Mouse (Mus musculus) gastrocnemius, postnatal 14 days (tissue): ENCODE measurements at regions not wholly inside any gene's neighbourhood (a gene's known extent, or its start where the extent isn't known, plus 50 kb on each side); places are given as distances from the start of the nearest gene placed in this dataset.

Source experiments
- DNase-seq: peaks from one replicate; pipeline ENCODE4 v3.0.0; 2021; ENCODE audit warnings: mixed read lengths
- intact Hi-C: fragments of 180-260 bp; cut with DNase I; formaldehyde crosslinking; loops from one replicate; pipeline ENCODE4 v1.15.1; 2025; ENCODE audit warnings: low total_unique reads

DNA sequence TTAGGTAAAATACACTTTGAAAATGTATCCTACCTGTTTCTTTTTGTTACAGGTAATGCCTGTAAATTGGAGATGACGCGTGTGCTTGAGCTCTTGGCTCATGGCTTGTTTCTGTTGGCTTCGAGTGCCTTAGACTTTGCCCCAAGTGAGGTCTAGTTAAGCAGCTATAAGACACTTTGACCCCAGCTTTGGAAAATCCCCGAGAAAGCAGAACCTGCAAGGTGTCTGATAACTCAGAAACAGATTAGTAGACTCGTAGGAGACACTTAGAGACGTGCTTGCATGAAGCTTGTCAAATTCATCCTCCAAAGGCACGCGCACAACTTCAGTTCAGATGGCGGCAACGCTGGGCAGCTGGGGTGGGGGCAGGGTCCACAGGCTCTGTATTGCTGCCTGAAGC lies 153.8 kb downstream of the Pmp22 start:
- DNase-seq = no peak
- intact Hi-C loops = no loop called here

DNA sequence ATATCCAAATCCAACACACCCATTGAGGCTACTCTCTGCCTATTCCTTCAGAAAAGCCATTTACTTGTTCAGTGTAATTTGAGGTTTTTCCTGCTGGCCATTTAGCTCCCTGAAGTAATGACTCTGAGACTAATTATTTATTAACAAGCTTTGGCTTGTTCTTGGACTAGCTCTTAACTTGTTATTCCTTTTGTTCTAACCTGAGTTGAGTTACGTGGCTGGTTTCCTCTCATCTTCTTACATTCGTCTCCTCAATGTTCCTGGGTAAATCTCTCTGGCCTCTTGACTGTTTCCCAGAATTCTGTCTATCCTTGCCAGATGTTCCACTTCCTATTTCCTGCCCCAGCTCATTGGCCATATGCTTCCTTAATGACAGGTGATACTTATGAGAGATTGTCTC lies 157.2 kb downstream of the Pmp22 start:
- intact Hi-C loops = no loop called here
- DNase-seq = no peak

DNA sequence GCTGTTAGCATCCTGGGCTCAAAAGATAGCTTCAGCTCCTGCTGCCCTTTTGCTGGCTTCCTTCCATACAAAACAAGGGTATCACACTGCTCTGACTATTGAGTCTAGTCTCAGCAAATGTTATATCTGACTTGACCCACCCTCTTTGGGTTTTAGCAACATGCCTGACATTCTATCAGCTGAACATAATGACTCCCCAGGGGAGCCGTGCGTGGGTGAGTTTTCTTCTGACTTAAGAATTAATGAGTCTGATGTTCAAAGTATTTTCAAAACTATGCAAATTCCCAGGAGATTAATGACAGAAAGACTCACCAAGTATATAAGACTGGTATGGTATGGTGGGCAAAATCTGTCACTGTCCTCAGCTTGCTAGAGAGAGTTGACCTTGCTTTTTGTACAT lies 159.0 kb downstream of the Pmp22 start:
- DNase-seq = no peak
- intact Hi-C loops = no loop called here

DNA sequence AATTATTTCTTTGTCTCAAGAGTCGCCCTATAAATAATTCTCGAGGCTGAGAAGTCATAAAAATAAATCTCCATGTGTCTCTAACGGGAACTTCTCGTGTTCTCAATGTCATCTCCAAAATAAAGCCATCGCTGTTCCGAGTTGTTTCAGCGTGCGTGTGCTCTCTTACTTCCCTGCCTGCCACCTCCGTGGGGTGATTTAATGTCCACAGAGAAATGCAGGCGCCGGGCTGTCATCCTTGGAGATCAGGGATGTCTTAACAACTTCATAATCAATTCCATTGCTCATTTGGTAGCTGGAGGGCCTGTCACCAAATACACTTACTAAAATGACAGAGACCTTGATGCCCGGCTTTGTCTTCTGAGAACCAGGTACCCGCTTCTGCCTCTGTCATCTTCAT lies 161.8 kb downstream of the Pmp22 start:
- intact Hi-C loops = no loop called here
- no peak for DNase-seq

DNA sequence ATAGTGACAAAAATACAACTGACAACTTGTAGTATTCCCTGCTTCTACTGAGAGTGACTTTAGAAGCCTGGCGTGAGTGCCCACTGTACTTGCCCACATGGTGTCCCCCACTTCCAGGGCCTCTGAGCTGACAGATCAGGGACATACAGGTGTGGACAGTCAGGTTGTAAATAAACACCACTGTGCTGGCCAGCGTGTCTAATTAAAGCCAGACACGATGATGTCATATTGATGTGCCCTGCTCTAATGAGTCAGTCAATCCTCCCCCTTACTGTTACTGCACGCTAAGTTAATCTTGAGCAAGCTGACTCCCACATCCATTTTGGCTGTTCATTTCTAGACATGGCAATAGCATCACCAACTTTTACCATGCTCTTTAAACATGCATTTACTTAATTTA lies 164.7 kb downstream of the Pmp22 start:
- intact Hi-C loops = no loop called here
- DNase-seq = no peak

DNA sequence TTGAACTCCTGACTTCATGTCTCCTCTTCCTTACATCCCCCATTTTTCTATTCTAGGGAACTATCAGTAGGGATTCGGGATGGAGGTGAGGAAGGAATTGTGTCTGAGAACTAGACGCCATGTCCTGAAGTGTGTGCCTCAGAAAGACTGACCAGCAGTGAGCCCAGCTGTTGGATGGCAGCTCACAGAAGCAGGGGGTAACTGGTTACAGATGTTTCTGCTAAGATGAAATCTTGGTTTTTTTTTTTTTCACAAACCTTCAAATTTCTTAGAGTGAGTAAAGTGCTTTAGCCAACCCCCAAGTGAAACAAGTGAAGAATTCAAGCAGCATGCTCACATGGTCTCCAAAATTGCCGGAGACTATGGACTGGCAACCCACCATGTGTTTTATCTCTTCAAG lies 165.7 kb downstream of the Pmp22 start:
- DNase-seq = no peak
- intact Hi-C loops = no loop called here

DNA sequence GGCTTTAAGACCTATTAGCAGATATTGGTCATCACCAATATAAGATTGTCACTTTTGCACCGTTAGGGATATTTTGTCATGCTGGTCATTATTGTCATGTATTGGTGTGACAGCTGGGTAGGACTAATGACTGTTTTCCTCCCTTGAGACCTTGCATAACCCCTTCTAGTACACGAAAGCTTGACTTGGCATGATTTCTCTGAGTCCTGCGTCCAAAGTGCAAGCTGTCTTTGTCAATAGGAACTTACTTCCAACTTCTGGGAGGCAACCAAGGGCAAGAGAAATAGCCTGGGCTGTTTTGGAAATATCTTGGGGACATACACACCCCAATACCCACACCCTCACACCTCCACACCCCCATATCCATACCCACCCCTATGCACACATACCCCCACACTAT lies 167.7 kb downstream of the Pmp22 start:
- no peak for DNase-seq
- intact Hi-C loops = no loop called here

DNA sequence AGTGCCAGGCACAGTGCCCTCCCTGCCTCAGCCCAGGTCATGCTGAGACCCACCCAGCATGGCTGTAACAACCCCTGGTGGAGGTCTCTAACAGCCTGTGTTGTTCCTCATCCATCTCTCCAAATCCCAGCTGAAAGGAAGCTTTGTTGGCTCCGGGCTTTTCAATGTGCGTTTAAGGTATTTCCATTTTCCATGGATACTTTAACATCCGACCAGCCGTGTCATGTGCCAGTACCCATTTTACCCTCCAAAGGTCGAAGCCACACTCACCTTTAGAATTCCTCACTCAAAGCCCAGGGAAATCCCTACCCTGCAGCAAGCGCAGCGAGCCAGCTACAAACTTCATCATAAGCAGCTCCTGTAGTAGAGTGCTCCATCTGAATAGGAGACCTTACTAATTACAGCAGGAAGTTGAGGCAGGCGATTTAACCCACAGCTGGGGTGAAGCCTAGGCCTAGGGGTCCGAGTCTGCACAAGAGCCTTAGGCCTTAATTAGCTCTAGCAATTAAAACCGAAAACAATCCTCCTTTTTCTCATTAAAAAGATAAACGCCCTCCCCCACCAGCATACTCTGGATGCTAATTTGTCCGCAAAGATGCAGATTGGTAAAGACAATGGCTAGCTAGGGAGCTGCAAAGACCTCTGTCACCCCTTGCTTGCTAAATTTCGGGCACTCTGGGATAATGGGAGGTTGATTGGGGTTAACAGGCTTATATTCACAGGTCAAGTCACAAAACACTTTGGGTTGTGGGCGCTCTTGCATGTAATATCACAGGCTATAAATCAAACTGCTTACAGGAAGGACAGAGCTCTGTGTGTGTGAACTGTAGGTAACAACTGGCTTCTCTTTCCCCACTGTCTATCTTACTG lies 171.2 kb downstream of the Pmp22 start:
- DNase-seq = no peak
- intact Hi-C loops = no loop called here

DNA sequence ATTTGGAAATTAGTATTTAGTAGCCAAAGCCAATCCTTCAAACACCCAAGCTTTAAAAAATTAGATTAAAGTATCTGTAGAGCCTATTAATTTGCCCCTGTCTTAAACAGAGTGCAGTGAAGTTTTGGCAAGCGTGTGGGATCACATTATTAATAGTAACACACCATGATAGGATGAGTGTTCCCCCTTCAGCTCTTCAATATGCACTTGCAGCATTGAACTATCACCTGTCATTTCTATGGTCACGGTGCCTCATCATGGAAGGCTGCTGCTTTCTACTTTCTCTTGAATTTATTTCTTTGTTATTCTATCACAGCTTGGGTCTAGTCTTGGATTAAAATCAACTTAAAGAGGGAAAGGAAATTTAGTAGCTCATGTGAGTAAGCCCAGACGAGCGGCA lies 196.4 kb downstream of the Pmp22 start:
- DNase-seq = no peak
- intact Hi-C loops = no loop called here

DNA sequence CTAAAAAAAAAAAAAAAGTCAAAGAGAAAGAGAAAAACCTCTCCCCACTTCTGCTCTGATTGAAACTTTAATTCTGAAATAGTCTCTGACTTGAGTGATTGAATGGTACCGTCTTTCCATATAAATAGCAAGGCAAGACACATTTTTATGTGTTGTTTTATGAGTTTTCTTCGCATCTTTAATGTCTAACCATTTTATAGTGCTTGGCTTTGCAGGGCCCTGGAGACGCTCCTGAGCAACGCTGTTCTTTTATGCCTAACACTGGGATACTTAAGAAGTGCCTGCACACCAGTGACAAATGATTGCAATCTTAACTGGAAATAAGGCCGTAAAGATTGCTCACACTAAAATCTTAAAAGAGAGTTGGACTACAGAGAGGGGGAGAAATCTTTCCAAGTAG lies 198.1 kb downstream of the Pmp22 start:
- DNase-seq = no peak
- intact Hi-C loops = no loop called here

DNA sequence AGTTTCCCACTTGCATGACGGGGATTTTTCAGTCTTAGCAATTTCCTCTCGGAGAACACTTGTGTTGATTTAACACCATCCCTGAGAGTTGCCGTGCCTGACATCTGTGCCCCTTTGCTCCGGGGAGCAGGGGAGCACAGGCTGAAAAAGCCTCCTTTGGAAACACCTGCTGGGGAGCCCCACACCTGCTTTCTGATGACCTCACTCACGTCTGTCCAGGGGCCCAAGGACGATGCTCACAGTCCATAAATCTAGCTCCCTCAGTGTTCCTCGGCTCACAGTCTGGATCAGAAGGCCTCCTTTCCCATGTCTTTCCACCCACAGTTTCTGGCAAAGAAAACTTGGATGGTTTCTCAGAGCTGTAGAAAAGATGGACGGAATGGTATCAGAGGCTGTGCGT lies 208.7 kb downstream of the Pmp22 start:
- intact Hi-C loops = no loop called here

DNA sequence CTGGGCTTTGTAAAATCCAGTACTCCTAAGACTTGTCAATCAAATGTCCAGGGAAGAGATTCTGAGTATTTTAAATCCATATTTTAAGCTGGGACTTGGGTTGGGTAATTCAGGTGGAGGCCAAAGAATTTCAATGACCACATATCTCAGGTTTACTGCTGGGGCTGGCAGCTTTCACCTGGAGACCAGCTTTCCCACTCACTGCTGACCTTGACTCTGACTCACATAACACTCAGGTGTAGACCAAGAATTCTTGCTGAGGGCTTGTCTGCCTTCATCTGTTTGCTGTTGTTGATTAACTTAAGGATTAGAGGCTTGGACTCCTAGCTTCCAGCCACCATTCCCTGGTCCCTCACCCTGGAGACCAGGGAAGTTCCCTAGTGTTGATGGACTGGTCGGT lies 209.5 kb downstream of the Pmp22 start:
- DNase-seq = no peak
- intact Hi-C loops = no loop called here

More for the DNA sequence above, 208.7 kb downstream of the Pmp22 start:
- no peak for DNase-seq

DNA sequence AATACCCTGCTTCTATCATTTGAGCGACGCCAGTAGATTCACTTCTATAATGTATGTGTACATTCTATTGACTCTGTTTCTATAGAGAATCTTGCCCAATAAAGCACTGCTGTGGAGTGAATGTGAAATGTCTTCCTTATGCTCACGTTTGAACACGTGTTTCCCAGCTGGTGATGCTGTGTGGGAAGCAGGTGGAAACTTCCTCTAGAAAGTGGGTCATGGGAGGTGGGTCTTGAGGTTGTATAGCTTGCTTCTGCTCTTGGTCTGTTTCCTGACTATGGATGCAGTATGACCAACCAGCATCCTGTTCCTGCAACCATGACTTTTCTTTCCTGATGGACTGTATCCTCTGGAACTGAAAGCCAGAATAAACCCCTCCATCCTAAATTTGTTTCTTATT lies 216.9 kb downstream of the Pmp22 start:
- intact Hi-C loops = no loop called here
- no peak for DNase-seq

DNA sequence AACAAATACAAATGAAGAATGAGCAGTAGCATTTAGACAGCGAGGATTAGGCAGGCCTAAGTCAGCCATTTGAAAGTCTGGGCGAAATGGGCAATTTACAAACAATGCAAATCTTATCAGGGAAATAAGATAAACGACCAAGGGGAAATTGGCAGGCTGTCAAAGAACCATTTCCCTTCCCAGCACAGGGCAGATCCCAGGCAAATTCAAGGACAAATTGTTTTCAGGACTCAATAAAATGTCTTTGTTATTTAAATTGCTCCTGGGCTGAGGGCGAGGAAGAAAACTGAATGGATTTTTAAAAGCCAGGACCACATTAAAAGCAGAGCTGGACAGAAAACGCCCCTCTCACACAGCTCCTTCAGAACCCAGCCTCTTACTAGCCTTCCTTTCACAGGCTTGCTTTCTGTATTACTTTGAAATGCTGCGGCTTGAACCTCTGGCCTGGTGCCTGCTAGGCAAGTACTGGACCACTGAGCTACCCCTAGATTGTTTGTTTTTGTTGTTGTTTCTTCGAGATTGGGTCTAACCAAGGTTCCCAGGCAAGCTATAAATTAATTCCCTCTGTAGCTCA lies 221.4 kb downstream of the Pmp22 start:
- intact Hi-C loops = no loop called here
- no peak for DNase-seq

DNA sequence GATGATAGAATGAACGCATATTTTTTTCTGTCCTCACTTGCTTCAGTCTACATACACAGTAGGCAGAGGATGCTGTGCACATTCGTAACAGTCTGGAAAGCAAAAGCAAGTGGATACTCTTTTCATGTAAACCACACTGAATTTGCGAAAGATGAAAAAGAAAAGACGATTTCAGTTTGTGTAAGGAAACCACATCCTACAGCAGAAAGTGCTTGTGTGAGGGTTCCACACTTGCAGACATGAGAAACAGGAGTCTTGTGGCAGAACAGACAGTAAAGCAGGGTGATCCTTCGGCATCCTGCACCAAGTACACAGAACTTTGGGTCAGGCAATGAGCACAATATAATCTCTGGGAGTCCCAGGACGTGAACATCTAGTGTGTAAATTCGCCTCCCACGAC lies 223.2 kb downstream of the Pmp22 start:
- no peak for DNase-seq
- intact Hi-C loops = no loop called here

DNA sequence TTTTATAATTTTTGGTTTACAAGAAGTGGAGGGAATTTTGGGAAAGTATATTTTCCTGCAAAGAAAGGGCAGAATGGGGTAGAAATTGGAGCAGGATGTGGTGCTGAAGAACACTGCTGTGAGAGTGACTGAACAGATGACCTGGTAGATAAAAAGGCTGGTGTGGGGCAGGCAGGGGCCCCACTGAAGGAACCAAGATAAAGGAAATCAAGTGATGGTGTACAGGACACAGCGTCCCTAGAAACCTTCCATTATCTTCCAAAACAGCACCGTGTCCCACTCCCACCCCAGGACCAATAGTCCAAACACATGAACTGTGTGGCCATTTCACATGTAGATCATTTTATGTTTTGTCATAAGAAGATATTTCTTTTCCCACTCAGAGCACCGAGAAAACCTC lies 224.2 kb downstream of the Pmp22 start:
- intact Hi-C loops = no loop called here
- DNase-seq = no peak

DNA sequence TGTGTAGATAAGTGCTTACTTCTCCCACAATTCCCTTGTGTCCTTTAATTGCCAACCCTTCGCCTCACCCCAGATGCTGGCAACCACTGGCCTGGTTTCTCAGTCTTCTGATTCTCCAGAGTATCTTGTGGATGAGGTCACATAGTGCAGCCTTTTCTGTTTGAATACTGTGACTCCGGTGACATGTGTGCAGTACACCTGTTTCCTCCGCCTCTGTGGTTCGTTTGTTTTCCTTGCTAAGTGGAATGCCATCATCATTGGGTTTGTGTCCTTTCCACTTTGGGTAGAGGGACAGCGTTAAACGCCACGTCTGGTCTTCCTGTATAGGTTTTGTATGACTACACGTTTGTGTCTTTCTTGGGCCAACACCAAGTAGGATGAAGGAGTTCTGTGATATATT lies 224.9 kb downstream of the Pmp22 start:
- DNase-seq = no peak
- intact Hi-C loops = no loop called here

DNA sequence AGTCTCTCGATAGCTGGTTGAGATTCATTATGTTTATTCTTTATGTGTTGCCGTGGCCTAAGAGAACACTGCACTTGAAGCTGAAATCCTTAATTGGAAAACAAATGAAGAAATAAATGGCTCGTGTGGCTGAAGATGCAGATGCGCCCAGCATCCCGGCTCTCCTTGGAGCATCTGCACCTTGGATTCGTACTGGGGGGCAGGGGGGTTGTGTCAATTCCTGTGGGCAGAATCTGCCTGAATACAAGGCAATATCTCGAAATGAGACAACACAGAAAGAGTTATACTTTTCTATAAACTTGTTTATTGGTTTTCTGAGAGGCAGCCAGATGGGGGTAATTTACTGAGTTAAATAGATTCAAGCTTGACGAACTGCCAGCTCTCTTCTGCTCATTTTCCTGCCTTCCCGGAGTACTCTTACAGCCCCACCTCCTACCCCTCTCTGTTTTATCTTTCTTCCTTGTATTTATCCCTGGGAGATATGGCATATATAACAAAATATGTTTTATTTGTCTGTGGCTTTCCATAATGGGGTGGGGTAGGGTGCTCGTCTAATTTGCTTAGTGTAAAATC lies 229.1 kb downstream of the Pmp22 start:
- intact Hi-C loops = no loop called here
- DNase-seq = no peak

DNA sequence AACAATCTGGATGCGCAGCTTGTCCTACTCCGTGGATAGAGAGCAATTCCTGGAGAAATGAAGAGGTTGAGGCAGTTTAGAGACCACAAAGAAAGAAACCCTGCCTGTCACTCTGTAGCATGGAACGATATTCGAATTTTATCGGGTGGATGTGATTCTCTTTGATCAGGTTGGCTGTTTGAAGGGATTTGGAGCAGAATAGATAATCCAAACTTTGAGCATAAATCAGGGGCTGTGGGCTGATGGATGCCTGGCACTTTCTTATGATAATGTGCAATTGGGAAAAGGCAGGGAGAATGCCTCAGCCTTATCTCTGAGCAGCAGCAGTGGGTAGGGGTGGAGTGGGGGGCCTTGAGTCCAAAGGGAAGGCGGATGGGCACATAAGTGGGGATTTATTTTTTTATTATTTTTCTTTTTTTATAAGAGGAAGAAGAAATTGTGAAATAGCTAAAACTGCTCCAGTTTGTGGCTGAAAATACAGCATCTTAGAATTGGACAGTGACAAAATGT lies 239.0 kb downstream of the Pmp22 start:
- intact Hi-C loops = no loop called here

DNA sequence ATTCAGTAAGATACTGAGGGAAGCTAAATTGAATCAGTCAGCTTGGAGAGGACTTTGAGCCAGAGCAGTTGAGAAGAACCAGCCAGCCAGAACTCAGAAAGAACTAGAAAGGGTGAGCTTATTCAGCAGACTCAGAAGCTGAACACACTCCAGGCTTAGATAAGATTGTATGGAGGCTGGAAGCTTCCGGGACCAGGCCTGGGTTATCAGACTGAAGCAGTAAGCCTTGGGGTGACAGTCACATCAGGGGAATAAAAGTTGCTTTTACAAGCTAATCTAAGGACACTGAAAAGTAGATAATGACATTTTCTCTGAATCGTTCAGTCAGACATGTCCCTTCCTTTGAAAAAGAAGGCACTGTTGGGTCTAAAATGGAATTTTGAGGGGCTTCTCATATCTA lies 240.7 kb downstream of the Pmp22 start:
- no peak for DNase-seq
- intact Hi-C loops = no loop called here

More for the DNA sequence above, 239.0 kb downstream of the Pmp22 start:
- DNase-seq = no peak

DNA sequence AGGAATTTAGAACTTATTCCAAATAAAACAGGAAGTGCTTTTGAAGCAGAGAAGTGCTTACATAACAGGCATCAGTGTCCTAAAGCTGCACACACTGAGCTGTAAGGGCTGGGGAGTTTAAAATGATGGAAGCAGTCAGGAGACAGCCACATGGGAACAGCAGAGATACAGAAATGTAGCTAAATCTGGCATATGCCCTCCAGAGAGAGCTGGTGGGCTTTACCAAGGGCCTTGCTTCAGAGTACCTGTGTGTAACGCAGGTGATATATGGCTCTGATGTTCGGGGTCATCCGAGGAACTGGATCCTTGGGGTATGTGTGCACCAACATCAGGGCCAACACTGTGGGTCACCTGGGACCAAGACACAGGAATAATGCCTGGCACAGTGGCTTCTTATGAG lies 247.5 kb downstream of the Pmp22 start:
- DNase-seq = no peak

More for the DNA sequence above, 247.5 kb downstream of the Pmp22 start:
- intact Hi-C loops = no loop called here
